Mouse (Mus musculus) neural tube, embryonic 11.5 days (tissue): ENCODE measurements around the gene Mgat4b. TPM values are rescaled to one million over a fixed set of nuclear protein-coding genes. Genes with fewer than 3 reads are reported as not detected.

Source experiments
- ATAC-seq: fragments of 200-750 bp; cut with Nextera tagmentation; 2 replicates; pipeline ENCODE4 v1.8.0; 2017; ENCODE audit warnings: moderate number of reproducible peaks, mild to moderate bottlenecking, moderate TSS enrichment, moderate library complexity; ENCODE audit not compliant: insufficient read depth, low FRiP score, low TSS enrichment
- DNase-seq: peaks from one replicate; pipeline ENCODE4 v3.0.0-alpha.2; 2015; ENCODE audit warnings: low spot score
- H3K27ac ChIP-seq: fragments of 300-500 bp; sonication (generic); 2 replicates; pipeline ENCODE4 v1.5.1; 2014; ENCODE audit warnings: low read depth, mild to moderate bottlenecking, low read length
- H3K27me3 ChIP-seq: fragments of 300-500 bp; sonication (generic); 2 replicates; pipeline ENCODE4 v1.6.1; 2014; ENCODE audit warnings: mild to moderate bottlenecking, low read length, mixed read lengths; ENCODE audit not compliant: control insufficient read depth, insufficient read depth
- H3K36me3 ChIP-seq: fragments of 300-500 bp; sonication (generic); 2 replicates; pipeline ENCODE4 v1.6.1; 2014; ENCODE audit warnings: mild to moderate bottlenecking, low read length, moderate library complexity, mixed read lengths; ENCODE audit not compliant: control insufficient read depth, insufficient read depth
- H3K4me1 ChIP-seq: fragments of 300-500 bp; sonication (generic); 2 replicates; pipeline ENCODE4 v1.6.1; 2014; ENCODE audit warnings: low read length, mixed read lengths; ENCODE audit not compliant: control insufficient read depth, insufficient read depth
- H3K4me2 ChIP-seq: fragments of 300-500 bp; sonication (generic); 2 replicates; pipeline ENCODE4 v1.6.1; 2014; ENCODE audit warnings: low read depth, mild to moderate bottlenecking, moderate library complexity
- H3K4me3 ChIP-seq: fragments of 300-500 bp; sonication (generic); 2 replicates; pipeline ENCODE4 v1.5.1; 2014; ENCODE audit warnings: low read depth, low read length
- H3K9ac ChIP-seq: fragments of 300-500 bp; sonication (generic); 2 replicates; pipeline ENCODE4 v1.6.1; 2014; ENCODE audit warnings: mild to moderate bottlenecking, low read length
- H3K9me3 ChIP-seq: fragments of 300-500 bp; sonication (generic); 2 replicates; pipeline ENCODE4 v1.6.1; 2016; ENCODE audit warnings: low read length; ENCODE audit not compliant: control insufficient read depth
- WGBS: fragments of 180-500 bp; shearing (Covaris S2); extraction: QIAGEN DNeasy Blood & Tissue Kit; methylation state at CpG from one replicate; pipeline ENCODE4 v1.1.7; 2014; 5-methylcytosine and 5-hydroxymethylcytosine counted together
- polyA plus RNA-seq: library from polyadenylated mRNA; unstranded; fragments of >200 nt; fragmentation: Nextera tagmentation; extraction: Ambion mirVana; gene quantifications from 2 replicates; pipeline ENCODE4 v1.2.1, GENCODE M21; 2014

Mgat4b gene
- polyA plus RNA-seq, 1 experiment from 2014 or later, result 25.1 TPM

- ATAC-seq (no peak), DNase-seq (no peak)
- Histone ChIP-seq H3K27ac (no peak overlapping the region), H3K27me3 (peaks cover 18% of the 10 kb centered on the region), H3K4me2 (no peak overlapping the region), H3K36me3 (peaks cover 4% of the 10 kb centered on the region; the same call in 1 of the 2 replicates), H3K4me1 (peaks cover 5% of the 10 kb centered on the region; the same call in 1 of the 2 replicates), H3K9ac (no peak overlapping the region), H3K4me3 (no peak overlapping the region), H3K9me3 (no peaks in the 10 kb centered on the region)
- WGBS, result 83% methylated on average over 11 of the region's 11 CpGs
Measured at GRCm38 (mm10) chr11:50233993-50234392, 23.3 kb downstream of the Mgat4b start.

DNA sequence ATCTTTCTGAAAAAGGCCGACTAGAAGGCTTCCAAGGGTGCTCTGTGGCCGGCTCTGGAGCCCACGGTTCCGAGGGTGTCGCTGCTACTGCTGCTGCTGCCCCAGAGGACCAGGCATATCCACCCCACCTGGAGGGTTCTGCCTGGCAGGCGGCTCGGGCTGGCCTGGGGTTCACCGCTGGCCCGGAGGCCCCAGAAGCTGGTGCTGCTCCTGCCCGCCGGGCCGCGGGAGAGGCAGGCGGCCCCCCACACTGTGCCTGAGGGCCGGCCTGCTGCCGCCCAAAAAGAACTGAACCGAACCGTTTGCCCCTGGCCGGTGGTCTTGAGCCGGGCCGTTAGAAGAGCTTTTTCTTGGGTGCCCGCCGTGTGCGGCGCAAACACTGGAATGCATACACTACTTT is 23.9 kb downstream of the Mgat4b start:
- DNase-seq (no peak), ATAC-seq (no peak)
- peaks cover 4% of the 10 kb centered on the region; the same call in 1 of the 2 replicates for H3K36me3 ChIP-seq
- 94% methylated on average over 25 of the region's 25 CpGs for WGBS
- H3K9me3 ChIP-seq, result no peaks in the 10 kb centered on the region
- H3K27ac ChIP-seq, result no peak overlapping the region
- H3K9ac ChIP-seq, result no peak overlapping the region
- H3K4me3 ChIP-seq, result no peak overlapping the region
- H3K4me1 ChIP-seq, result peaks cover 5% of the 10 kb centered on the region; the same call in 1 of the 2 replicates
- H3K27me3 ChIP-seq, result peaks cover 18% of the 10 kb centered on the region
- H3K4me2 ChIP-seq, result no peak overlapping the region

- peaks cover 16% of the 10 kb centered on the region for H3K27me3 ChIP-seq
Measured at GRCm38 (mm10) chr11:50236540-50236936, 25.8 kb downstream of the Mgat4b start.

DNA sequence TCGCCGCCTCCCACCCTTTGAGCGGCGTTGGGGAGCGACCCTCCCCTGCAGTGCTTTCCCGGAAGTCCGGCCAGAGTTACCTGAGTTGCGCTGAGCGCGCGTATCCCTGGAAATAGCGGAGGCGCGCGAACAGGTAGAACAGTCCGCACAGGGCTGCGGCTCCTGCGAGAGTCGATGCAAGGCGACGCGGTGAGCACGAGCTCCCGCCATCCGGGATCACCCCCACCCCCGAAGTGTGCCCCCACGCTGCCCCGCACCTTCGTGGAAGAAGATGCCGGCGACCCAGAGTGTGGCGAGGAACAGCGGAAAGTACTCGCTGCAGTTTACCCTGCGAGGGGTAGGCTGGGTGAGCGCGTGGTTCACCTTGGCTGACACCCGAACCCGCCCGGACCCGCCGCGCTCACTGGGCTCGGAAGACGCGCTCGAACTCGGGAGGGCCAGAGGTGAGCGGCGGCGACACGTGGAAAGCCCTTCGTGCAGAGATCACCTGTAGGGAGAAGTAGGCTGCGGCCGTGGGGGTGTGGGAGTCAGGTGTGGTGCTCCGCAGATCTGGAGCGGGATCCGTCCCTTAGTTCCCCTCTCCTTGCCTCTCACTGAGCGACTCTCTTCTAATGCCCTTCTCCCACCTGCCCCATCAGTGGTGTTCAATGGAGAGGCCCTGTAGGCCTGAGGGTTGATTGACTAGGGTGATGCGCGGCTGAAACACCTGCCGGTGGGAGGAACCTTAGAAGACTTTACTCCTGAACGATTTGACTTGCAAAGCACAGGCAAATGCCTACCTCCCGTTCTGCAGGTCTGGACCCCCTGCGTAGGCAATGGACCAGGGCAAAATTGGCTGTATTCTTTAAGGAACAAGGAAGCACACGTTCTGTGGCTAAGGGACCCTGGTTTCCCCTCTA is 26.5 kb downstream of the Mgat4b start:
- no peak overlapping the region for H3K27ac ChIP-seq
- H3K4me1 ChIP-seq, result 0 out of 2 replicates have a peak, but pooled peaks cover 2% of the 10 kb centered on the region
- DNase-seq (no peak), ATAC-seq (0 out of 2 replicates have a peak, but pooled peaks have one; percentile 7)
- H3K9me3 ChIP-seq, result no peaks in the 10 kb centered on the region
- peaks cover 4% of the 10 kb centered on the region; the same call in 1 of the 2 replicates for H3K36me3 ChIP-seq
- WGBS, result 1% methylated on average over 65 of the region's 66 CpGs
- peak overlapping the region; percentile 20; the same call in 1 of the 2 replicates for H3K9ac ChIP-seq
- H3K4me2 ChIP-seq, result peak overlapping the region; percentile 83
- peak overlapping the region; percentile 42 for H3K4me3 ChIP-seq
- H3K27me3 ChIP-seq, result peaks cover 16% of the 10 kb centered on the region

More at GRCm38 (mm10) chr11:50236540-50236936, 25.8 kb downstream of the Mgat4b start:
- no peaks in the 10 kb centered on the region for H3K9me3 ChIP-seq
- H3K9ac ChIP-seq, result peak overlapping the region; percentile 20
- H3K4me1 ChIP-seq, result 0 out of 2 replicates have a peak, but pooled peaks cover 2% of the 10 kb centered on the region
- DNase-seq (peak; percentile 88), ATAC-seq (peak; percentile 88)
- H3K4me3 ChIP-seq, result peak overlapping the region; percentile 42
- H3K36me3 ChIP-seq, result peaks cover 4% of the 10 kb centered on the region; the same call in 1 of the 2 replicates
- under 1% methylated on average over 25 of the region's 27 CpGs for WGBS
- H3K27ac ChIP-seq, result no peak overlapping the region
- peak overlapping the region; percentile 83 for H3K4me2 ChIP-seq

- Histone ChIP-seq H3K9me3 (no peaks in the 10 kb centered on the region), H3K4me1 (0 out of 2 replicates have a peak, but pooled peaks cover 2% of the 10 kb centered on the region), H3K27me3 (peaks cover 16% of the 10 kb centered on the region), H3K36me3 (peaks cover 2% of the 10 kb centered on the region; the same call in 1 of the 2 replicates), H3K9ac (no peak within 1 kb of the TSS), H3K27ac (no peak within 1 kb of the TSS), H3K4me3 (no peak within 1 kb of the TSS; the same call in 1 of the 2 replicates), H3K4me2 (peak within 1 kb of the TSS; percentile 83)
- DNase-seq (no peak), ATAC-seq (no peak)
- WGBS, result 33% methylated on average over 10 of the region's 10 CpGs
Measured at GRCm38 (mm10) chr11:50238324-50238723, 27.6 kb downstream of the Mgat4b start, which contains the start of gene Ltc4s. Gene Ltc4s (minus strand): TSS chr11:50238616.

DNA sequence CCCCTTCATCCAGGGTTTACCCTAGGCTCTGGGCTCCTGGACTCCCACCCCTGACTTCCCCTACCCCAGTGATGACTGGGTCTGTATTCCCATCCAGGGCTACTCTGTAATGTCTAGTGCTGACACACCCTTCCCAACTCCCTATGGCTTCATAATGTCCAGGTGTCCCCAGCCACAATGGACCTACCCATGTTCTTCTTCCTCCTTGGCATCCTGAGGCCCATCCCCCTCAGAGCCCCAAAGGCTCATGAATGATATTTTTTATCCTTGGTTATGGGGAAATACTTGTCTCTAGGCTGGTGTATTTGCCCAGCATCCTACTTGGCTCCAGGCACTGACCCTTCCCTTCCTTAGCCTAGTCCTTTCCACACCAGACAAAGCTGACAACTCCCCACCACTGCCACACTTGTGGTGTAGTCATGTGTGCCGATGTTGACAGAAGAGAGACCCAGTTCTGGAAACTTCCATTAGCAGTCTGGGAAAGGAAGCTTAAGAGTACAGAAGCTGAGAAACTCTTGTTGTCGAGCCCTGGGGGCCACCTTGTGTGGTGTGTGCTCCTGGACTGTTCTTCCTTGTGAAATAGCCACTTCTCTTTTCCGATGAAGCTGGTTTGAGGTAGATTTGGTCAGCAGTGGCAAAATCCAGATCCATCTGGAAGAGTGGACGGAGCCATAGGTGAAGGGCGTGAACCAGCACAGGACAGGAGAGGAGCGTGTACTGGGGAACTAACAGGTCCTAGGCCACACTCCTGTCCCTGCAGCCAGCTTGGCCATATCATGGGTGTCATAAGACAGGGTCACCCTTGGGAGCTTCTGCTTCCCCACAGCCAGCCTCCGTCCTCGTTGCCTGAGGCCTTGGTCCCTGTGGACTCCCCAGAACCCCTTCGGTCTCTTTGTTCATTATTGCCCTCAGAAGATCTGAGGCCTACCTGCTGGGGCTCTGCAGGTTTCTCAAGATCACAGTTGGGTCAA is 28.4 kb downstream of the Mgat4b start:
- Histone ChIP-seq H3K9ac (no peak overlapping the region), H3K36me3 (0 out of 2 replicates have a peak, but pooled peaks cover 2% of the 10 kb centered on the region), H3K4me1 (0 out of 2 replicates have a peak, but pooled peaks cover 2% of the 10 kb centered on the region), H3K27me3 (peaks cover 16% of the 10 kb centered on the region), H3K4me3 (no peak overlapping the region), H3K9me3 (no peaks in the 10 kb centered on the region), H3K4me2 (no peak overlapping the region), H3K27ac (no peak overlapping the region)
- DNase-seq, result no peak
- 92% methylated on average over 9 of the region's 9 CpGs for WGBS
- no peak for ATAC-seq

GRCm38 (mm10) chr11:50240235-50240911 is 29.7 kb downstream of the Mgat4b start:
- 0 out of 2 replicates have a peak, but pooled peaks cover 2% of the 10 kb centered on the region for H3K4me1 ChIP-seq
- no peak overlapping the region for H3K4me2 ChIP-seq
- H3K27me3 ChIP-seq, result peaks cover 16% of the 10 kb centered on the region
- WGBS, result 85% methylated on average over 7 of the region's 7 CpGs
- no peak overlapping the region for H3K9ac ChIP-seq
- no peak overlapping the region for H3K4me3 ChIP-seq
- no peaks in the 10 kb centered on the region for H3K9me3 ChIP-seq
- H3K36me3 ChIP-seq, result no peaks in the 10 kb centered on the region
- H3K27ac ChIP-seq, result no peak overlapping the region
- ATAC-seq (no peak), DNase-seq (no peak)

DNA sequence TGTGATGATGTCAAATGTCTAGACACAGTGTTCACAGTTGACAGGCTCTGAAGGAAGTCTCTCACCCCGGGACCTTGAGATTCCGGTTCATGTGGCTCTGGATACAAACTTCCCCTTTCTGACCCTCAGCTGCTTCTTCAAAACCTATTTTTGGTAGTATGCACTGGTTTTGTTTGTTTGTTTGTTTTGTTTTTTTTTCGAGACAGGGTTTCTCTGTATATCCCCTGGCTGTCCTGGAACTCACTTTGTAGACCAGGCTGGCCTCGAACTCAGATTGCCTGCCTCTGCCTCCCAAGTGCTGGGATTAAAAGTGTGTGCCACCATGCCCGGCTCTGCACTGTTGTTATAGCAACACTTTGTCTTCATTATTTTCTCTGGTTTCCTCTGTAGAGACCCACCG is 33.2 kb downstream of the Mgat4b start:
- DNase-seq (no peak), ATAC-seq (no peak)
- WGBS, result 87% methylated on average over 6 of the region's 6 CpGs
- Histone ChIP-seq H3K27ac (no peak overlapping the region), H3K9ac (no peak overlapping the region), H3K4me3 (no peak overlapping the region), H3K27me3 (no peaks in the 10 kb centered on the region), H3K4me1 (no peaks in the 10 kb centered on the region), H3K36me3 (no peaks in the 10 kb centered on the region), H3K4me2 (no peak overlapping the region), H3K9me3 (no peaks in the 10 kb centered on the region)
